Mouse (Mus musculus) heart, postnatal 10 days (tissue): ENCODE data around the gene Arhgdig. TPM values are rescaled to one million over a fixed set of nuclear protein-coding genes. Genes with fewer than 3 reads are reported as not detected.
"Not testable (repeated sequence)": the region's sequence is repeated elsewhere in the genome, so short reads cannot be mapped to it uniquely, and the experiment has no call there.

ENCODE experiments used
- DNase-seq, 2 experiments: peaks; one replicate each; pipeline ENCODE4 v3.0.0; 2021
- intact Hi-C: fragments of 180-260 bp; cut with DNase I; formaldehyde crosslinking; loops from one replicate; pipeline ENCODE4 v1.15.1; 2025
- total RNA-seq, 2 experiments: library from RNA; stranded (reverse); gene quantifications; 2 replicates each; pipeline ENCODE4 v1.2.3; 2021

Arhgdig gene
- total RNA-seq, 2 experiments from 2014 or later: 1.6 to 1.7 TPM

- no peak for DNase-seq
- intact Hi-C loops: no loop called here
Observed at GRCm38 (mm10) chr17:26206392-26206791, 1.2 kb downstream of the Arhgdig start.

GRCm38 (mm10) chr17:26204766-26205165, 2.8 kb downstream of the Arhgdig start:
- no peak for DNase-seq
- intact Hi-C loops: no loop called here

DNA sequence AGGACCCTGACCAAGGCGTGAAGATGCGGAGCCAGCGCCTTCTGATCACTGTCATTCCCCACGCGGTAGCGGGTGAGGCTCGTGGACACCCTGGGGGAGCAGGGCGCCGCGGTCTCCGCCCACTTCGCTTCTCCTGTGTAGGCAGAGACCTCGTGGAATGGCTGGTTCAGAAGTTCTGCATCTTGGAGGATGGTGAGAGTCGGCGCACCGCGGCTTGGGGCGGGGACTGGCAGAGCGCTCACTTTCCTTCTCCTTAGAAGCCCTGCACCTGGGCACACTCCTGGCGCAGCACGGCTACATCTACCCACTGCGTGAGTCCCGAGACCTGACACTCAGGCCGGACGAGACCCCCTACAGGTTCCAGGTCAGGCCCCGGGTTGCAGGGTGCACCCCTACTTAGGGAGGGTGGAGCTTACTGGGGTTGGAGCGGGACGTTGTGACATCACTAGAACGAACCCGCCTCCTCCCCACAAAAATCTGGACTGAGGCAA, 4.2 kb downstream of the Arhgdig start:
- intact Hi-C loops: no loop called here
- peak in 1 of 2 experiments; percentile 19 for DNase-seq

- intact Hi-C loops: no loop called here
- peak in 1 of 2 experiments; percentile 46 for DNase-seq
Observed at GRCm38 (mm10) chr17:26202737-26203136, 4.8 kb downstream of the Arhgdig start, which contains the start of gene Rgs11. Gene Rgs11 (plus strand): TSS chr17:26202951.

DNA sequence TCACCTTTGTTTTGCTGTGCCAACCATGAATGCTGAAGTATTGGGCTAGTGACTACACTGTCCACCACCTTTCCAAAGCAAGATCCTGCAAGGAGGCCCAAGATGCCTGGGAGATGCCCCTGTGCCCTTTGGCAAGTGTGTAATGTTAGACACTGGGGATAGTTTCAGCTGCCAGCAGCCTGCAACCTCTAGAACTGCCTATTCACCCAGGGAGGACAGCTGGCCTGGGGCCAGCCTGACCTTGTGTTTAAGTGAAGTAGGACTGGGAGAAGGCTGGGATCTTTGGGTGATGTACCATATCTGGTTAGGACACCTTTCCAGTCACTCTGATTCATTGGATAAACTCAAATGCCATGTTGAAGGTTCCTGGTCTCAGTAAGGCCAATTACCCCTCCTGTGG, 5.6 kb downstream of the Arhgdig start:
- DNase-seq: no peak
- intact Hi-C loops: no loop called here

GRCm38 (mm10) chr17:26200831-26201705, 6.5 kb downstream of the Arhgdig start:
- DNase-seq: no peak
- intact Hi-C loops: no loop called here

GRCm38 (mm10) chr17:26198892-26199291, 8.7 kb downstream of the Arhgdig start, which contains the start of gene Pdia2:
Gene Pdia2 (minus strand): TSS chr17:26199087.
- intact Hi-C loops: no loop called here
- DNase-seq: no peak

- DNase-seq: no peak
- intact Hi-C loops: no loop called here
Observed at GRCm38 (mm10) chr17:26192481-26193190, 14.9 kb downstream of the Arhgdig start.

GRCm38 (mm10) chr17:26191486-26191885, 16.1 kb downstream of the Arhgdig start:
- DNase-seq, intact Hi-C loops: not testable (repeated sequence)

- DNase-seq: no peak
- intact Hi-C loops: no loop called here
Observed at GRCm38 (mm10) chr17:26188091-26188805, 19.3 kb downstream of the Arhgdig start.

GRCm38 (mm10) chr17:26187592-26187991, 20.0 kb downstream of the Arhgdig start:
- intact Hi-C loops: no loop called here
- DNase-seq: no peak

DNA sequence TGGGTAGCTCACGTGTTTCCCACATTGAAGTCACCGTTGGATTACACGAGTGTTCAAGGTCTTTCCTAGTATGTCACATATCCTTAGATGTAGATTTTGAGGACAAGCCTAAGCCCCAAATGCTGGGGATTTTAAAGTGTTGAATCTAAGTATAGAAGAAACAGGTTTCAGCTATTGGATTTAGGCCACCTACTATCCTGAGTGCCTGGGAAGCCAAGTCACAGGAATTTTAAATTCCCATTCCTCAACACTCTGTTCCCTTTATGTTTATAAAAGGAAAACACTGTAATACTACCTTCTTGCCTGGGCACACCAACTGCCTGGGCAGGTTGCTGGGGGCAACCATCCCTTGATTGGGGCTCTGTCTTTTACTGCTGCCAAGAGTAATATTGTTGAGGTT, 26.4 kb downstream of the Arhgdig start:
- DNase-seq: no peak
- intact Hi-C loops: no loop called here

DNA sequence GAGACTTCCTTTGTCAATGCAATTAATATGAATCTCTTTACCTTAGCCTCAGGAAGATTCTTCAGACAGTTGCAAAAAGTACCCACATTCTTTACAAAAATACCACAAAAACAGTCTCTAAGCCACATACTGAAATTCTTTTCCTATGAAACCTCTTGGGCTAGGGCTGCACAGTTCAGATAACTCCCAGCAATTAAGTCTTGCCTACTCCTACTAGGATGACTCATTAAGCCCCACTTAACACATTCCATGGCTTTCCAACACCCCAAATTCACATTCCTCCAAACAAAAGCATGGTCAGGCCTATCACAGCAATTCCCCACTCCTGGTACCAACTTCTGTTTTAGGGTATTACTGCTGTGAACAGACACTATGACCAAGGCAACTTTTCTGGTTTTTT, 29.0 kb downstream of the Arhgdig start:
- intact Hi-C loops: no loop called here
- DNase-seq: no peak

GRCm38 (mm10) chr17:26175248-26175647, 32.3 kb downstream of the Arhgdig start:
- intact Hi-C loops, DNase-seq: not testable (repeated sequence)

- intact Hi-C loops: no loop called here
- DNase-seq: no peak
Observed at GRCm38 (mm10) chr17:26168039-26168438, 39.5 kb downstream of the Arhgdig start.

DNA sequence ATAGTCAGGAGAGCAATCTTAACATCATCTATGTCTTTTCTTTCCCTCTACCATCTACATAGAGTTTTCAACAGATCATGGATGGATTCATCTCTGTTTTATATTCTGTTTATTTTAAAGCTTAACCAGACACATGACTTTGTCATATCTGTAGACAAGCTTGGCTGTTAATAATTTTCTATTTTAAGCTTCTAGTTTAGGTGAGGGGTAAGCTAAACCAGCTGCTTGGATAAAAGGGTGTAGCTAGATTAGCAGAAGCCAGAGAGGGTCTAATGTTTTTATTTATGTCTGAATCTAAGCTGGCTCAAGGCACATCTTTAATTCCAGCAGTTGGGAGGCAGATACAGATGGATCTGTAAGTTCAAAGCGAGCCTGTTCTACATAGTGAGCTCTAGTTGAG, 44.9 kb downstream of the Arhgdig start:
- intact Hi-C loops: no loop called here
- DNase-seq: no peak

GRCm38 (mm10) chr17:26151886-26152630, 55.5 kb downstream of the Arhgdig start:
- peak; percentile 11 to 18 for DNase-seq

More at GRCm38 (mm10) chr17:26151886-26152630, 55.5 kb downstream of the Arhgdig start:
- intact Hi-C loops: no loop called here
